Mouse (Mus musculus) MEL (cell line): ENCODE results near the gene Trim16. TPM values are rescaled to one million over a fixed set of nuclear protein-coding genes. Genes with fewer than 3 reads are reported as not detected.

Experiments used
- DNase-seq: peaks from one replicate; pipeline ENCODE4 v3.0.0; 2011; ENCODE audit warnings: low read depth, low spot score
- H3K27ac ChIP-seq: 2 replicates; pipeline ENCODE4 v1.5.1; 2012; ENCODE audit warnings: low read depth, mild to moderate bottlenecking, control low read depth, low read length, moderate library complexity; ENCODE audit not compliant: control insufficient read depth
- H3K27me3 ChIP-seq, 2 experiments: fragments of 150-350 bp in 1 of 2; sonication (generic) in 1 of 2; 2 replicates each; pipeline ENCODE4 v1.6.1; 2012; ENCODE audit warnings: low read length in 2 of 2, mild to moderate bottlenecking in 2 of 2, improper control_type of control experiment in 1 of 2, moderate library complexity in 1 of 2; ENCODE audit not compliant: insufficient read depth in 2 of 2, control insufficient read depth in 1 of 2
- H3K36me3 ChIP-seq, 2 experiments: 2 replicates each; pipeline ENCODE4 v1.6.1; 2012 to 2014; ENCODE audit warnings: low read length in 2 of 2, improper control_type of control experiment in 1 of 2, inconsistent platforms in 1 of 2, mild to moderate bottlenecking in 1 of 2; ENCODE audit not compliant: insufficient read depth in 2 of 2, control insufficient read depth in 1 of 2
- H3K4me1 ChIP-seq, 2 experiments: fragments of 150-350 bp in 1 of 2; sonication (generic) in 1 of 2; 2 replicates each; pipeline ENCODE4 v1.6.1; 2012; ENCODE audit warnings: low read length in 2 of 2, improper control_type of control experiment in 1 of 2, mild to moderate bottlenecking in 1 of 2; ENCODE audit not compliant: insufficient read depth in 2 of 2, control insufficient read depth in 1 of 2
- H3K4me3 ChIP-seq, 2 experiments: fragments of 150-350 bp in 1 of 2; sonication (generic) in 1 of 2; 2 replicates each; pipeline ENCODE4 v1.5.1; 2012; ENCODE audit warnings: low read depth in 2 of 2, low read length in 2 of 2, mild to moderate bottlenecking in 2 of 2, moderate library complexity in 2 of 2, control low read depth in 1 of 2, improper control_type of control experiment in 1 of 2; ENCODE audit not compliant: control insufficient read depth in 1 of 2, insufficient read depth in 1 of 2
- H3K79me2 ChIP-seq: 2 replicates; pipeline ENCODE4 v1.6.1; 2012; ENCODE audit warnings: mild to moderate bottlenecking, low read length, moderate library complexity; ENCODE audit not compliant: control insufficient read depth, poor library complexity, insufficient read depth
- H3K9ac ChIP-seq: 2 replicates; pipeline ENCODE4 v1.6.1; 2012; ENCODE audit warnings: low read depth, mild to moderate bottlenecking, control low read depth, low read length, moderate library complexity; ENCODE audit not compliant: control insufficient read depth, poor library complexity, severe bottlenecking
- H3K9me3 ChIP-seq: fragments of 150-350 bp; sonication (generic); replicated peaks from 2 replicates; pipeline ENCODE4 v1.6.1; 2012; ENCODE audit warnings: mild to moderate bottlenecking, low read length, improper control_type of control experiment, moderate library complexity; ENCODE audit not compliant: insufficient read depth
- CTCF ChIP-seq, 3 experiments: IDR thresholded peaks in 2 of 3; conservative IDR thresholded peaks in 1 of 3; 2 replicates each; pipeline ENCODE4 v1.5.1; 2011 to 2012; ENCODE audit warnings: low read length in 3 of 3, low read depth in 2 of 3, mild to moderate bottlenecking in 2 of 3, improper control_type of control experiment in 1 of 3, inconsistent platforms in 1 of 3, mixed read lengths in 1 of 3, moderate library complexity in 1 of 3; ENCODE audit not compliant: control insufficient read depth in 1 of 3, insufficient read depth in 1 of 3, poor library complexity in 1 of 3, severe bottlenecking in 1 of 3
- E2F4 ChIP-seq: IDR thresholded peaks from 2 replicates; pipeline ENCODE4 v1.6.1; 2011; ENCODE audit warnings: low read depth, low read length, improper control_type of control experiment, borderline replicate concordance
- EP300 ChIP-seq, 2 experiments: IDR thresholded peaks; 2 replicates each; pipeline ENCODE4 v1.6.1; 2011; ENCODE audit warnings: improper control_type of control experiment in 2 of 2, low read length in 2 of 2, low read depth in 1 of 2, mild to moderate bottlenecking in 1 of 2
- ETS1 ChIP-seq: IDR thresholded peaks from 2 replicates; pipeline ENCODE4 v1.6.1; 2012; ENCODE audit warnings: low read depth, mild to moderate bottlenecking, inconsistent platforms, low read length, improper control_type of control experiment, moderate library complexity
- HCFC1 ChIP-seq: IDR thresholded peaks from 2 replicates; pipeline ENCODE4 v1.6.1; 2012; ENCODE audit warnings: low read depth, mild to moderate bottlenecking, inconsistent platforms, low read length, improper control_type of control experiment, moderate library complexity
- JUND ChIP-seq: IDR thresholded peaks from 2 replicates; pipeline ENCODE4 v1.6.1; 2011; ENCODE audit warnings: low read depth, mild to moderate bottlenecking, improper control_type of control experiment, low read length
- MAFK ChIP-seq: IDR thresholded peaks from 2 replicates; pipeline ENCODE4 v1.6.1; 2011; ENCODE audit warnings: low read depth, mild to moderate bottlenecking, low read length, improper control_type of control experiment, borderline replicate concordance
- MAX ChIP-seq: IDR thresholded peaks from 2 replicates; pipeline ENCODE4 v1.6.1; 2011; ENCODE audit warnings: low read length, improper control_type of control experiment
- MXI1 ChIP-seq: IDR thresholded peaks from 2 replicates; pipeline ENCODE4 v1.6.1; 2011; ENCODE audit warnings: mild to moderate bottlenecking, low read depth, low read length, improper control_type of control experiment
- MYC ChIP-seq: IDR thresholded peaks from 2 replicates; pipeline ENCODE4 v1.6.1; 2011; ENCODE audit warnings: low read depth, mild to moderate bottlenecking, low read length, improper control_type of control experiment, moderate library complexity
- NELFE ChIP-seq: IDR thresholded peaks from 2 replicates; pipeline ENCODE4 v1.6.1; 2011; ENCODE audit warnings: low read depth, low read length, improper control_type of control experiment
- NRF1 ChIP-seq: IDR thresholded peaks from 2 replicates; pipeline ENCODE4 v1.6.1; 2014; ENCODE audit warnings: low read depth, mild to moderate bottlenecking, inconsistent platforms, low read length, improper control_type of control experiment, moderate library complexity; ENCODE audit not compliant: poor library complexity, insufficient read depth, severe bottlenecking
- SIN3A ChIP-seq: IDR thresholded peaks from 2 replicates; pipeline ENCODE4 v1.6.1; 2012; ENCODE audit warnings: low read length, improper control_type of control experiment, inconsistent platforms
- SMC3 ChIP-seq: IDR thresholded peaks from 2 replicates; pipeline ENCODE4 v1.6.1; 2011; ENCODE audit warnings: low read depth, low read length, improper control_type of control experiment
- TAL1 ChIP-seq: IDR thresholded peaks from 2 replicates; pipeline ENCODE4 v1.6.1; 2012; ENCODE audit warnings: mild to moderate bottlenecking, inconsistent platforms, low read length, moderate library complexity, mixed read lengths
- TBP ChIP-seq: IDR thresholded peaks from 2 replicates; pipeline ENCODE4 v1.8.0; 2011; ENCODE audit warnings: low read depth, low read length, improper control_type of control experiment
- TCF12 ChIP-seq: IDR thresholded peaks from 2 replicates; pipeline ENCODE4 v1.6.1; 2014; ENCODE audit warnings: low read depth, mild to moderate bottlenecking, inconsistent platforms, low read length, improper control_type of control experiment, moderate library complexity
- polyA plus RNA-seq, 2 experiments: library from polyadenylated mRNA; stranded (reverse) in 1 of 2; unstranded in 1 of 2; fragments of >175 nt in 1 of 2; fragments of >200 nt in 1 of 2; gene quantifications; 2 replicates each; pipeline versions ENCODE4 v1.2.1 to v1.2.4; 2012; ENCODE audit warnings: low replicate concordance in 2 of 2, low read depth in 1 of 2; ENCODE audit not compliant: insufficient read length in 2 of 2, insufficient read depth in 1 of 2, missing spikeins in 1 of 2
- total RNA-seq: library from RNA; depleted of rRNA; stranded (reverse); fragments of 300-350 nt; gene quantifications from 2 replicates; pipeline ENCODE4 v1.2.3, GENCODE M21; 2012

Gene Trim16
- total and polyA plus RNA-seq, 3 experiments = 3.1 to 5.5 TPM; not detected in 1

DNA sequence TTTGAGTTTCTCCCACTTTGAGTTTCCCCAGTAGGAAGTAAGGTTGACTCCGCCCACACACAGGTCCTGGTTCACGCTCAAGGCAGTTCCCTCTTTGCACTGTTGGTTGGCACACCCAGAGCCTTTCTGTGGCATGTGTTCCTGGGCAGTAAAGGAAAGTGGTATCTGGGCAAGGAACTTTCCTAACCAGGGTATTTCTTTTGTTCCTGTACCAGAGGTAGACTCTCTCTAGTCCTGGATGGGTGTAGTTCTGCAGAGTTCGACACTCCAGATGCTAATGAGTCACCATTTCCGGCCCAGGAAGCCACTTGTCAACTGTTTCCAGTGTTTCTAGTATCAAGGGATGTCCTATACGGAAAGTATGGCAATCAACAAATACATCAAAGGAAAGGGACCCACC, 1.9 kb downstream of the Trim16 start:
- H3K4me1 ChIP-seq = peaks cover 11 to 42% of the 10 kb centered on the region in 2 experiments
- peak overlapping the region; percentile 5; the same call in 1 of the 2 replicates for H3K9ac ChIP-seq
- H3K79me2 ChIP-seq = no peaks in the 10 kb centered on the region
- no peaks in the 10 kb centered on the region for H3K9me3 ChIP-seq
- peak overlapping the region; percentile 18; the same call in 1 of the 2 replicates for H3K27ac ChIP-seq
- no peaks in the 10 kb centered on the region for H3K27me3 ChIP-seq
- TF ChIP-seq MXI1 = no peak
- TF ChIP-seq JUND = peak; percentile 77; the same call in 1 of the 2 replicates
- peak; percentile 14 to 55; a peak in 3 of 4 replicates for TF ChIP-seq EP300 (IDR thresholded peaks at IDR 0.05; ENCODE audit: low read depth in 1 of 2, low read length in 2 of 2)
- peak; percentile 32; the same call in 1 of the 2 replicates for TF ChIP-seq MYC
- no peak for TF ChIP-seq HCFC1
- TF ChIP-seq ETS1 = 0 out of 2 replicates have a peak, but pooled peaks have one; percentile 7
- no peak for TF ChIP-seq SMC3
- peak overlapping the region; percentile 26 to 47 for H3K4me3 ChIP-seq
- peak; percentile 79 for DNase-seq
- H3K36me3 ChIP-seq = peaks cover 0 to 34% of the 10 kb centered on the region in 2 experiments; a peak in 2 of 4 replicates

DNA sequence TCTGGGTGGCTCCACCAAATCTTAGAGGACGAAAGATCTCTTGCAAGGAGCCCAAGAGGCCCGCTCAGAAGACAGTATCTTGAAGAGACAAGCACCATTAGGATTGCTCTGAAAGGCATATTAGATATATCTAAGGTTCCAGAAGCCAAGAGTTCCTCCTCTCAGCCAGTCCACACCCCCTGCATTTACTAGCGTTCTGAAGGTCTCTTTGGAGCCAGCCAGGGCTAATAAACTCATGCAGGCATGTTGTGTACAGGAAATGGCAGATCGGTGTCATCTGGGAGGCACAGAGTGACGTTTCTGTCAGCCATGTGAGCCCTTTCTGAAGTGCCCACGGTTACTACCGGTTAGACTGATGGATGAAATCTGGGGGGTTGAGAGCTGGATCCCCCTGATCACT, 4.2 kb downstream of the Trim16 start:
- H3K4me3 ChIP-seq = peak overlapping the region; percentile 35 to 40; a peak in 3 of 4 replicates
- peaks cover 8 to 30% of the 10 kb centered on the region in 2 experiments for H3K4me1 ChIP-seq
- TF ChIP-seq TAL1 (peak; percentile 15; the same call in 1 of the 2 replicates), MAX (no peak; the same call in 1 of the 2 replicates), SIN3A (peak; percentile 56), NRF1 (no peak), E2F4 (no peak), TBP (peak; percentile 75), NELFE (no peak), MXI1 (peak; percentile 68; the same call in 1 of the 2 replicates), MAFK (no peak), EP300 (IDR thresholded peaks at IDR 0.05; ENCODE audit: low read depth in 1 of 2, low read length in 2 of 2) (peak in 1 of 2 experiments; percentile 42; a peak in 1 of 4 replicates), CTCF (IDR thresholded peaks at IDR 0.05 in 2 of 3, conservative IDR thresholded peaks at IDR 0.05 in 1 of 3; ENCODE audit: control insufficient read depth in 1 of 3, insufficient read depth in 1 of 3, low read depth in 2 of 3, low read length in 3 of 3, poor library complexity in 1 of 3, severe bottlenecking in 1 of 3) (no peak), ETS1 (peak; percentile 39), TCF12 (0 out of 2 replicates have a peak, but pooled peaks have one; percentile 20), SMC3 (no peak), MYC (peak; percentile 31; the same call in 1 of the 2 replicates)
- peak overlapping the region; percentile 15 for H3K27ac ChIP-seq
- H3K27me3 ChIP-seq = no peaks in the 10 kb centered on the region
- H3K9me3 ChIP-seq = no peaks in the 10 kb centered on the region
- H3K79me2 ChIP-seq = no peaks in the 10 kb centered on the region
- H3K36me3 ChIP-seq = peaks cover 0 to 29% of the 10 kb centered on the region in 2 experiments; a peak in 2 of 4 replicates
- DNase-seq = peak; percentile 84
- H3K9ac ChIP-seq = peak overlapping the region; percentile 45
